Mouse (Mus musculus) kidney, embryonic 14.5 days (tissue): Measurements from ENCODE around the gene Tulp2. TPM values are rescaled to one million over a fixed set of nuclear protein-coding genes. Genes with fewer than 3 reads are reported as not detected.
A peak's percentile ranks its signal among the peaks of the same experiment; 100 is the strongest.

Experiments used
- ATAC-seq: fragments of 200-750 bp; cut with Nextera tagmentation; 2 replicates; pipeline ENCODE4 v1.8.0; 2017; ENCODE audit warnings: moderate number of reproducible peaks, mild to moderate bottlenecking, moderate TSS enrichment, moderate library complexity; ENCODE audit not compliant: low FRiP score, low TSS enrichment
- H3K27ac ChIP-seq: fragments of 300-500 bp; sonication (generic); 2 replicates; pipeline ENCODE4 v1.5.1; 2014; ENCODE audit warnings: low read depth, mild to moderate bottlenecking, low read length, moderate library complexity, mixed read lengths
- H3K27me3 ChIP-seq: fragments of 300-500 bp; sonication (generic); 2 replicates; pipeline ENCODE4 v1.6.1; 2014; ENCODE audit warnings: mild to moderate bottlenecking, low read length; ENCODE audit not compliant: control insufficient read depth, insufficient read depth
- H3K36me3 ChIP-seq: fragments of 300-500 bp; sonication (generic); 2 replicates; pipeline ENCODE4 v1.6.1; 2014; ENCODE audit warnings: low read length, mixed read lengths; ENCODE audit not compliant: control insufficient read depth, insufficient read depth
- H3K4me1 ChIP-seq: fragments of 300-500 bp; sonication (generic); 2 replicates; pipeline ENCODE4 v1.6.1; 2014; ENCODE audit warnings: low read length, mixed read lengths; ENCODE audit not compliant: control insufficient read depth, insufficient read depth
- H3K4me2 ChIP-seq: fragments of 300-500 bp; sonication (generic); replicated peaks from 2 replicates; pipeline ENCODE4 v1.6.1; 2014; ENCODE audit warnings: low read depth, mild to moderate bottlenecking, low read length
- H3K4me3 ChIP-seq: fragments of 300-500 bp; sonication (generic); 2 replicates; pipeline ENCODE4 v1.5.1; 2014; ENCODE audit warnings: mild to moderate bottlenecking, low read length
- H3K9ac ChIP-seq: fragments of 300-500 bp; sonication (generic); 2 replicates; pipeline ENCODE4 v1.6.1; 2014; ENCODE audit warnings: low read depth, mild to moderate bottlenecking, low read length, moderate library complexity
- H3K9me3 ChIP-seq: fragments of 300-500 bp; sonication (generic); 2 replicates; pipeline ENCODE4 v1.6.1; 2016; ENCODE audit warnings: low read length; ENCODE audit not compliant: control insufficient read depth
- WGBS: fragments of 180-500 bp; shearing (Covaris S2); extraction: QIAGEN DNeasy Blood & Tissue Kit; methylation state at CpG from one replicate; pipeline ENCODE4 v1.1.7; 2014; 5-methylcytosine and 5-hydroxymethylcytosine counted together
- polyA plus RNA-seq: library from polyadenylated mRNA; unstranded; fragments of >200 nt; fragmentation: Nextera tagmentation; extraction: Ambion mirVana; gene quantifications from 2 replicates; pipeline ENCODE4 v1.2.1, GENCODE M21; 2014

Gene Tulp2
- polyA plus RNA-seq, 1 experiment from 2014 or later = 0.64 TPM

GRCm38 (mm10) chr7:45446589-45446988, 35.1 kb upstream of the Tulp2 start:
- H3K4me2 ChIP-seq = no peak overlapping the region
- no peak overlapping the region for H3K9ac ChIP-seq
- no peaks in the 10 kb centered on the region for H3K27me3 ChIP-seq
- H3K4me3 ChIP-seq = no peak overlapping the region
- H3K4me1 ChIP-seq = 0 out of 2 replicates have a peak, but pooled peaks cover 3% of the 10 kb centered on the region
- peaks cover 49% of the 10 kb centered on the region for H3K36me3 ChIP-seq
- H3K27ac ChIP-seq = no peak overlapping the region
- H3K9me3 ChIP-seq = no peaks in the 10 kb centered on the region
- no peak for ATAC-seq

- Histone ChIP-seq H3K4me2 (no peak overlapping the region), H3K4me3 (no peak overlapping the region), H3K9ac (no peak overlapping the region), H3K36me3 (peaks cover 53% of the 10 kb centered on the region), H3K27ac (no peak overlapping the region), H3K9me3 (no peaks in the 10 kb centered on the region), H3K27me3 (no peaks in the 10 kb centered on the region), H3K4me1 (0 out of 2 replicates have a peak, but pooled peaks cover 3% of the 10 kb centered on the region)
- ATAC-seq = no peak
- 34% methylated on average over 11 of the region's 11 CpGs for WGBS
Observed at GRCm38 (mm10) chr7:45447325-45447990, 34.2 kb upstream of the Tulp2 start.

DNA sequence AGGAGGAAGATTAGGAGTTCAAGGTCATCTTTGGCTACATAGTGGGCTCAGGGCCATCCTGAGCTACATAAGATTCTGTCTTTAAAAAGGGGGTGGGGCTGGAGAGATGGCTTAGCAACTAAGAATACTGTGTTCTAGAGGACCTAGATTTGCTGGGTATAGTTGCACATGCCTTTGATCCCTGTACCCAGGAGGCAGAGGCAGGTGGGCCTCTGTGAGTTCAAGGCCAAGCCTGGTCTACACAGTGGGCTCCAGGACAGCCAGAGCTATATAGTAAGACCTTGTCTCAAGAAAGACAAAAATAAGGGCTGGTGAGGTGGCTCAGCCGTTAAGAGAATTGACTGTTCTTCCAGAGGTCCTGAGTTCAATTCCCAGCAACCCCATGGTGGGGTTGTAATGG, 31.7 kb upstream of the Tulp2 start:
- Histone ChIP-seq H3K27me3 (no peaks in the 10 kb centered on the region), H3K9ac (no peak overlapping the region), H3K4me1 (0 out of 2 replicates have a peak, but pooled peaks cover 3% of the 10 kb centered on the region), H3K4me3 (no peak overlapping the region), H3K36me3 (peaks cover 51% of the 10 kb centered on the region), H3K4me2 (no peak overlapping the region), H3K27ac (no peak overlapping the region), H3K9me3 (no peaks in the 10 kb centered on the region)
- no peak for ATAC-seq
- 85% methylated on average over 1 of the region's 1 CpGs for WGBS

GRCm38 (mm10) chr7:45451344-45451982, 30.2 kb upstream of the Tulp2 start:
- H3K36me3 ChIP-seq = peaks cover 54% of the 10 kb centered on the region
- H3K4me2 ChIP-seq = no peak overlapping the region

DNA sequence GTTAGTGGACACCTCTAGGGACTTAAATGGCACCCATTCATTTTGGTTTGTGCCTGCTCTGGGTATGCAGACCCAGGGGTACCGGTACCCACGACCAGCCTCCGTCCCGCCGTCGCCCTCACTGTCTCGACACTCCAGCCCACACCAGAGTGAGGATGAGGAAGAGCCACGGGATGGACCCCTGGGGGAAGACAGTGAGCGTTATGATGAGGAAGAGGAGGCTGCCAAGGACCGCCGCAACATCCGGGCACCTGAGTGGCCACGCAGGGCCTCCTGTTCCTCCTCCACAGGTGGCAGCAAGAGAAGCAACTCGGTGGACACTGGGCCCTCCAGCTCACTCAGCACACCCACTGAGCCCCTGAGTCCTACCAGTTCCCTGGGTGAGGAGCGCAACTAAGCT, 26.7 kb upstream of the Tulp2 start:
- no peaks in the 10 kb centered on the region for H3K9me3 ChIP-seq
- H3K4me3 ChIP-seq = no peak overlapping the region; the same call in 1 of the 2 replicates
- H3K36me3 ChIP-seq = peaks cover 54% of the 10 kb centered on the region
- WGBS = 91% methylated on average over 15 of the region's 15 CpGs
- ATAC-seq = no peak
- H3K27ac ChIP-seq = no peak overlapping the region
- peaks cover 15% of the 10 kb centered on the region for H3K4me1 ChIP-seq
- H3K27me3 ChIP-seq = no peaks in the 10 kb centered on the region
- H3K4me2 ChIP-seq = no peak overlapping the region
- H3K9ac ChIP-seq = no peak overlapping the region

More at GRCm38 (mm10) chr7:45451344-45451982, 30.2 kb upstream of the Tulp2 start:
- Histone ChIP-seq H3K27me3 (no peaks in the 10 kb centered on the region), H3K27ac (no peak overlapping the region), H3K4me1 (0 out of 2 replicates have a peak, but pooled peaks cover 3% of the 10 kb centered on the region), H3K9me3 (no peaks in the 10 kb centered on the region), H3K4me3 (no peak overlapping the region), H3K9ac (no peak overlapping the region)
- 52% methylated on average over 23 of the region's 23 CpGs for WGBS
- ATAC-seq = peak; percentile 65

DNA sequence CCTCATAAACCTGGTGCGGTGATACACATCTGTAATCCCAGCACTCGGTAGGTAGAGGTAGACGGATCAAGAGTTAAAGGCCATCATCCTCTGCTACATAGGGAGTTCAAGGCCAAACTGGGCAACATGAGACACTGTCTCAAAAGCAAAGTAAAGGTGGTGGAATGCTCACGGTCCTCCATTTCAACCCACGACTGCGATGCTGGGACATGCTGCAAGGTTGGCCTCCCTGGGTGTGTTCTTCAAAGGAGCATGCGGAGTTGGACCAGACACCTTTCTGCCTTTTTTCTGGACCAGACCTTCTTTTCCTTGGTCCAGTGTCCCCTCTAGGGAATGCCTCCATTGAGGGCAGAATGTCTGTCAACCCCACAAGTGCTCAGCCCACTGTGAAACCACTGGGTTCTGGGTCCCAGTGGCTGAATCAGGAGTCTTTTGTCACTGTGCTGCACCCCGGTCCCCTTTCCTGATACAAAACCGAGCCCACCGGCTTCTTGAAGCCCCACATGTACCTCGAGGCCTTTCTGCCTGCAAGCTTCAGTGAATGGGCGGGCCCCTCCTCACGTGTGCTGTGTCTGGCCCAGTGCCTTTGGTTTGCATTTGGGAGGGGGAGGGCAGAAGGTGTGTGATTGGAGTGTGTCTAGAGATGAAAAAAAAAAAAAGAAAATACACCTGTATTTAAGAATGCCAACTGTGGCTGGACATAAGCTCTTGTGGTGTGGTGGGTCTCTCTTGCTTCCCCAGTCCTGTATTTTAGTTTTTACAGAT, 25.6 kb upstream of the Tulp2 start:
- Histone ChIP-seq H3K9ac (no peak overlapping the region), H3K9me3 (no peaks in the 10 kb centered on the region), H3K27ac (no peak overlapping the region), H3K4me3 (no peak overlapping the region), H3K4me2 (no peak overlapping the region), H3K4me1 (peaks cover 26% of the 10 kb centered on the region), H3K27me3 (no peaks in the 10 kb centered on the region), H3K36me3 (peaks cover 52% of the 10 kb centered on the region)
- no peak for ATAC-seq
- WGBS = 78% methylated on average over 13 of the region's 13 CpGs

DNA sequence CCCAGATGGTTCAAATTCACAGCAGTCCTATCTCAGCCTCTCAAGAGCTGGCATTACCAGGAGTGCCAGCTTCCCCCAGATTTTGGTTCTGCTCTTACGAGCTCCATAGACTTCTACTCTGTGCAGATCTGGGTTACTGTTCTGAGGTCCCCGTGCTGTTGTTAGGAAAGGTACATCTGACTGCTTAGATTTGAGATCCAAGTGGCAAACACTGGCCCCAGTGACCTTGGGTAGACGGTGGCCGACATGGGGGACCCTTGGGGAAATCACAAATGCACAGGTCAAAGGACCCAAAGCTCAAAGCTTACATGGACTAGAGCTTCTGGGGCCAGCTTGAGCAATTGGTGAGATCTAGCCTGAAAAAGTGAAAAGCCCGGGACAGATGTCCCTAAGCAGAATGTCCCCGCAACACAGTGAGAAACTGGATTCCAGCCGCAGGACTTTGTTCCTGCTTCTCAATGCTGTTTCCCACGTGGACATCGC, 24.9 kb upstream of the Tulp2 start:
- 54% methylated on average over 9 of the region's 9 CpGs for WGBS

GRCm38 (mm10) chr7:45457204-45458060, 24.2 kb upstream of the Tulp2 start:
- H3K4me2 ChIP-seq = peak overlapping the region; percentile 89
- no peaks in the 10 kb centered on the region for H3K27me3 ChIP-seq
- WGBS = 55% methylated on average over 10 of the region's 10 CpGs
- H3K27ac ChIP-seq = peak overlapping the region; percentile 6; the same call in 1 of the 2 replicates
- H3K9ac ChIP-seq = peak overlapping the region; percentile 83; the same call in 1 of the 2 replicates
- no peaks in the 10 kb centered on the region for H3K9me3 ChIP-seq
- no peak for ATAC-seq
- peaks cover 46% of the 10 kb centered on the region for H3K36me3 ChIP-seq
- peak overlapping the region; percentile 76 for H3K4me3 ChIP-seq
- H3K4me1 ChIP-seq = peaks cover 27% of the 10 kb centered on the region

More for the DNA sequence above, 24.9 kb upstream of the Tulp2 start:
- no peaks in the 10 kb centered on the region for H3K27me3 ChIP-seq
- H3K9ac ChIP-seq = peak overlapping the region; percentile 83; the same call in 1 of the 2 replicates
- ATAC-seq = no peak
- no peak overlapping the region; the same call in 1 of the 2 replicates for H3K4me3 ChIP-seq
- H3K4me2 ChIP-seq = 0 out of 2 replicates have a peak overlapping the region, but pooled peaks have one; percentile 89
- peaks cover 50% of the 10 kb centered on the region for H3K36me3 ChIP-seq
- H3K4me1 ChIP-seq = peaks cover 27% of the 10 kb centered on the region
- H3K27ac ChIP-seq = peak overlapping the region; percentile 6; the same call in 1 of the 2 replicates
- H3K9me3 ChIP-seq = no peaks in the 10 kb centered on the region
